24 mouse cellular contexts compared by ENCODE assay signal in genomic region chr6:14044654-14045053, GRCm38 (mm10).
DNase-seq lines count a peak whose midpoint lies in the region; ATAC-seq and TF ChIP-seq lines count a peak whose summit lies in the region.
"Had no signal": no experiment of that assay in that cellular context is flagged by ENCODE, and none has a peak within 500 bp of the region (broad histone marks: within the 10 kb centered on the region; RNA-seq: fewer than 3 reads in every experiment).

No protein-coding gene starts in this region.

- TF ChIP-seq CTCF in G1E (IDR thresholded peaks at IDR 0.05; ENCODE audit: low read depth, low read length) (no peak), Patski (IDR thresholded peaks at IDR 0.05) (no peak)
- TF ChIP-seq CTCF in layer of hippocampus, adult 2 months (conservative IDR thresholded peaks at IDR 0.05): no peak

- 0 out of 2 replicates have a peak, but pooled peaks have one; percentile 15 for ATAC-seq in G1E (ENCODE audit: extremely low read depth, insufficient number of reproducible peaks, low FRiP score, poor library complexity, severe bottlenecking)
- ATAC-seq in Patski: peak; percentile 71
- ATAC-seq in stomach, embryonic 15.5 days (ENCODE audit: insufficient read depth, low FRiP score, low read depth): peak; percentile 27; the same call in 1 of the 2 replicates
- ATAC-seq: CD4-positive, CD25-positive, alpha-beta regulatory T cell, adult 4 months; forebrain, embryonic 14.5 days; intestine, embryonic 15.5 days had no signal

- POLR2A ChIA-PET in Patski (lab: Charles Lee): no interaction called here

- H3K4me1 ChIP-seq in G1E (ENCODE audit: insufficient read depth, low read depth, low read length): no peaks in the 10 kb centered on the region
- no peaks in the 10 kb centered on the region for H3K4me1 ChIP-seq in stomach, embryonic 15.5 days
- H3K4me1 ChIP-seq: embryonic facial prominence, embryonic 15.5 days; forebrain, embryonic 10.5 days; heart, embryonic 10.5 days; hindbrain, embryonic 12.5 days; intestine, embryonic 15.5 days had no signal

- in situ Hi-C loops in Patski (cut with MboI; ENCODE audit: low pct_unique_long_range_greater_than_20kb): no loop called here

- H3K9me3 ChIP-seq in G1E (replicated peaks): no peaks in the 10 kb centered on the region
- no peaks in the 10 kb centered on the region for H3K9me3 ChIP-seq in stomach, embryonic 15.5 days
- H3K9me3 ChIP-seq: embryonic facial prominence, embryonic 15.5 days; forebrain, embryonic 10.5 days; heart, embryonic 10.5 days; hindbrain, embryonic 12.5 days; intestine, embryonic 15.5 days had no signal

- no peak overlapping the region for H3K9ac ChIP-seq in stomach, embryonic 15.5 days
- H3K9ac ChIP-seq: embryonic facial prominence, embryonic 15.5 days; hindbrain, embryonic 12.5 days; intestine, embryonic 15.5 days had no signal

- H3K36me3 ChIP-seq in G1E (replicated peaks): no peaks in the 10 kb centered on the region
- H3K36me3 ChIP-seq in stomach, embryonic 15.5 days: no peaks in the 10 kb centered on the region
- H3K36me3 ChIP-seq: embryonic facial prominence, embryonic 15.5 days; forebrain, embryonic 10.5 days; heart, embryonic 10.5 days; hindbrain, embryonic 12.5 days; intestine, embryonic 15.5 days had no signal

- H3K4me2 ChIP-seq in stomach, embryonic 15.5 days: no peak overlapping the region
- H3K4me2 ChIP-seq: embryonic facial prominence, embryonic 15.5 days; hindbrain, embryonic 12.5 days; intestine, embryonic 15.5 days had no signal

- CTCF ChIA-PET in Patski (lab: Charles Lee): no interaction called here

- DNase-seq in 3134 (ENCODE audit: extremely low read depth, insufficient read length, low spot score) (peak; percentile 63), G1E (ENCODE audit: low spot score) (no peak), Patski (ENCODE audit: low read depth, low spot score) (no peak)
- DNase-seq in cerebellum, adult 11 months: no peak
- no peak for DNase-seq in layer of hippocampus, adult 2 months (ENCODE audit: low spot score in 2 of 2)
- no peak for DNase-seq in neural tube, embryonic 10.5 days (ENCODE audit: extremely low spot score, low spot score)
- DNase-seq: adrenal gland, postnatal 14 days; cerebellum, adult 18-20 months; cerebellum, adult 9-11 months; cerebellum, postnatal 36 days; gastrocnemius, adult 2 months; gastrocnemius, postnatal 25 days; heart, adult 18-20 months; heart, postnatal 10 days; heart, postnatal 4 days had no signal

- 61% methylated on average over 3 of the region's 3 CpGs for WGBS in stomach, embryonic 15.5 days

- no peak overlapping the region for H3K27ac ChIP-seq in stomach, embryonic 15.5 days
- H3K27ac ChIP-seq in layer of hippocampus, adult 2 months: no peak overlapping the region
- H3K27ac ChIP-seq: embryonic facial prominence, embryonic 15.5 days; forebrain, embryonic 10.5 days; gastrocnemius, adult 2 months; heart, embryonic 10.5 days; hindbrain, embryonic 12.5 days; intestine, embryonic 15.5 days had no signal

- no peaks in the 10 kb centered on the region for H3K27me3 ChIP-seq in G1E (ENCODE audit: insufficient read depth, low read length)
- H3K27me3 ChIP-seq in Patski: no peaks in the 10 kb centered on the region
- no peaks in the 10 kb centered on the region for H3K27me3 ChIP-seq in stomach, embryonic 15.5 days (replicated peaks)
- H3K27me3 ChIP-seq: embryonic facial prominence, embryonic 15.5 days; hindbrain, embryonic 12.5 days; intestine, embryonic 15.5 days had no signal

- H3K4me3 ChIP-seq in G1E (ENCODE audit: low read depth, low read length): no peak overlapping the region
- no peak overlapping the region for H3K4me3 ChIP-seq in stomach, embryonic 15.5 days (replicated peaks)
- no peak overlapping the region for H3K4me3 ChIP-seq in layer of hippocampus, adult 2 months
- H3K4me3 ChIP-seq: embryonic facial prominence, embryonic 15.5 days; erythroblast, embryonic 14.5 days; forebrain, embryonic 10.5 days; gastrocnemius, adult 2 months; heart, embryonic 10.5 days; hindbrain, embryonic 12.5 days; intestine, embryonic 15.5 days had no signal

Comparison
In these comparisons a context has a peak if more than half of its experiments do, and no peak if none do; other contexts are left out.
1. ATAC-seq: peak in every context shown above with its lines; median percentile 71 in Patski; 27 in stomach, embryonic 15.5 days; 15 in G1E.